Mouse (Mus musculus) hindbrain, embryonic 10.5 days (tissue): Measurements from ENCODE around the gene Mtor. TPM values are rescaled to one million over a fixed set of nuclear protein-coding genes. Genes with fewer than 3 reads are reported as not detected.
A peak's percentile ranks its signal among the peaks of the same experiment; 100 is the strongest.

Experiments used
- DNase-seq: peaks from one replicate; pipeline ENCODE4 v3.0.0-alpha.2; 2017; ENCODE audit warnings: low spot score
- H3K27ac ChIP-seq: fragments of 300-500 bp; sonication (generic); 2 replicates; pipeline ENCODE4 v1.5.1; 2016; ENCODE audit warnings: mild to moderate bottlenecking, moderate library complexity
- H3K27me3 ChIP-seq: fragments of 300-500 bp; sonication (generic); 2 replicates; pipeline ENCODE4 v1.6.1; 2016; ENCODE audit warnings: mild to moderate bottlenecking; ENCODE audit not compliant: poor library complexity, insufficient read depth, severe bottlenecking
- H3K36me3 ChIP-seq: fragments of 300-500 bp; sonication (generic); 2 replicates; pipeline ENCODE4 v1.6.1; 2016; ENCODE audit warnings: mild to moderate bottlenecking, moderate library complexity
- H3K4me1 ChIP-seq: fragments of 300-500 bp; sonication (generic); replicated peaks from 2 replicates; pipeline ENCODE4 v1.6.1; 2016; ENCODE audit warnings: mild to moderate bottlenecking
- H3K4me3 ChIP-seq: fragments of 300-500 bp; sonication (generic); 2 replicates; pipeline ENCODE4 v1.5.1; 2016; ENCODE audit warnings: mild to moderate bottlenecking, moderate library complexity
- H3K9me3 ChIP-seq: fragments of 300-500 bp; sonication (generic); 2 replicates; pipeline ENCODE4 v1.6.1; 2016; ENCODE audit warnings: mild to moderate bottlenecking, moderate library complexity
- WGBS: fragments of 180-500 bp; shearing (Covaris S2); methylation state at CpG from one replicate; pipeline ENCODE4 v1.1.7; 2016; 5-methylcytosine and 5-hydroxymethylcytosine counted together
- polyA plus RNA-seq: library from polyadenylated mRNA; unstranded; fragments of >200 nt; fragmentation: Nextera tagmentation; extraction: Ambion mirVana; gene quantifications from 2 replicates; pipeline ENCODE4 v1.2.1, GENCODE M21; 2016

Gene Mtor
- polyA plus RNA-seq, 1 experiment from 2014 or later, result 25.3 TPM

- WGBS, result 89% methylated on average over 5 of the region's 5 CpGs
- Histone ChIP-seq H3K36me3 (peaks cover 89% of the 10 kb centered on the region), H3K27ac (no peak overlapping the region), H3K9me3 (no peaks in the 10 kb centered on the region), H3K27me3 (no peaks in the 10 kb centered on the region), H3K4me3 (no peak overlapping the region), H3K4me1 (0 out of 2 replicates have a peak, but pooled peaks cover 2% of the 10 kb centered on the region)
- no peak for DNase-seq
Observed at GRCm38 (mm10) chr4:148507585-148507984, 59.2 kb downstream of the Mtor start.

- 94% methylated on average over 14 of the region's 14 CpGs for WGBS
- H3K36me3 ChIP-seq, result peaks cover 89% of the 10 kb centered on the region
- H3K9me3 ChIP-seq, result no peaks in the 10 kb centered on the region
- no peak overlapping the region for H3K27ac ChIP-seq
- 0 out of 2 replicates have a peak, but pooled peaks cover 2% of the 10 kb centered on the region for H3K4me1 ChIP-seq
- no peak overlapping the region for H3K4me3 ChIP-seq
- DNase-seq, result no peak
- no peaks in the 10 kb centered on the region for H3K27me3 ChIP-seq
Observed at GRCm38 (mm10) chr4:148508084-148508849, 59.9 kb downstream of the Mtor start.

GRCm38 (mm10) chr4:148509450-148510084 lies 61.2 kb downstream of the Mtor start:
- 90% methylated on average over 8 of the region's 8 CpGs for WGBS
- DNase-seq, result no peak
- Histone ChIP-seq H3K4me1 (0 out of 2 replicates have a peak, but pooled peaks cover 2% of the 10 kb centered on the region), H3K9me3 (no peaks in the 10 kb centered on the region), H3K27me3 (no peaks in the 10 kb centered on the region), H3K4me3 (no peak overlapping the region), H3K36me3 (peaks cover 89% of the 10 kb centered on the region), H3K27ac (no peak overlapping the region)

GRCm38 (mm10) chr4:148510691-148511090 lies 62.3 kb downstream of the Mtor start:
- 90% methylated on average over 4 of the region's 4 CpGs for WGBS
- H3K4me1 ChIP-seq, result 0 out of 2 replicates have a peak, but pooled peaks cover 2% of the 10 kb centered on the region
- peaks cover 89% of the 10 kb centered on the region for H3K36me3 ChIP-seq
- no peak overlapping the region for H3K4me3 ChIP-seq
- no peak overlapping the region for H3K27ac ChIP-seq
- no peaks in the 10 kb centered on the region for H3K9me3 ChIP-seq
- no peak for DNase-seq
- no peaks in the 10 kb centered on the region for H3K27me3 ChIP-seq

- Histone ChIP-seq H3K4me1 (0 out of 2 replicates have a peak, but pooled peaks cover 2% of the 10 kb centered on the region), H3K36me3 (peaks cover 87% of the 10 kb centered on the region), H3K27ac (no peak overlapping the region), H3K27me3 (no peaks in the 10 kb centered on the region), H3K4me3 (no peak overlapping the region), H3K9me3 (no peaks in the 10 kb centered on the region)
- DNase-seq, result no peak
- WGBS, result 99% methylated on average over 4 of the region's 4 CpGs
Observed at GRCm38 (mm10) chr4:148511334-148511733, 62.9 kb downstream of the Mtor start.

GRCm38 (mm10) chr4:148513021-148513559 lies 64.7 kb downstream of the Mtor start:
- no peaks in the 10 kb centered on the region for H3K27me3 ChIP-seq
- H3K9me3 ChIP-seq, result no peaks in the 10 kb centered on the region
- no peak for DNase-seq
- peaks cover 92% of the 10 kb centered on the region for H3K36me3 ChIP-seq
- peaks cover 9% of the 10 kb centered on the region for H3K4me1 ChIP-seq
- H3K4me3 ChIP-seq, result no peak overlapping the region
- 84% methylated on average over 6 of the region's 6 CpGs for WGBS
- no peak overlapping the region for H3K27ac ChIP-seq

- Histone ChIP-seq H3K4me3 (no peak overlapping the region), H3K27me3 (no peaks in the 10 kb centered on the region), H3K36me3 (peaks cover 95% of the 10 kb centered on the region), H3K27ac (no peak overlapping the region), H3K9me3 (no peaks in the 10 kb centered on the region), H3K4me1 (peaks cover 17% of the 10 kb centered on the region)
- WGBS, result 90% methylated on average over 2 of the region's 2 CpGs
- no peak for DNase-seq
Observed at GRCm38 (mm10) chr4:148515313-148515712, 66.9 kb downstream of the Mtor start.

- H3K27ac ChIP-seq, result peak overlapping the region; percentile 57; the same call in 1 of the 2 replicates
- 65% methylated on average over 4 of the region's 4 CpGs for WGBS
- peaks cover 94% of the 10 kb centered on the region for H3K36me3 ChIP-seq
- H3K4me3 ChIP-seq, result no peak overlapping the region
- no peaks in the 10 kb centered on the region for H3K27me3 ChIP-seq
- no peak for DNase-seq
- H3K4me1 ChIP-seq, result peaks cover 14% of the 10 kb centered on the region
- H3K9me3 ChIP-seq, result no peaks in the 10 kb centered on the region
Observed at GRCm38 (mm10) chr4:148517809-148518208, 69.4 kb downstream of the Mtor start.

GRCm38 (mm10) chr4:148518235-148518795 lies 69.9 kb downstream of the Mtor start:
- 20% methylated on average over 5 of the region's 5 CpGs for WGBS
- Histone ChIP-seq H3K36me3 (peaks cover 94% of the 10 kb centered on the region), H3K27ac (peak overlapping the region; percentile 57), H3K4me1 (peaks cover 14% of the 10 kb centered on the region), H3K4me3 (no peak overlapping the region), H3K9me3 (no peaks in the 10 kb centered on the region), H3K27me3 (no peaks in the 10 kb centered on the region)
- DNase-seq, result peak; percentile 6

GRCm38 (mm10) chr4:148523538-148523937 lies 75.1 kb downstream of the Mtor start:
- Histone ChIP-seq H3K27ac (no peak overlapping the region), H3K27me3 (no peaks in the 10 kb centered on the region), H3K9me3 (no peaks in the 10 kb centered on the region), H3K36me3 (peaks cover 96% of the 10 kb centered on the region), H3K4me3 (no peak overlapping the region), H3K4me1 (peaks cover 3% of the 10 kb centered on the region)
- DNase-seq, result no peak
- WGBS, result 85% methylated on average over 7 of the region's 7 CpGs

- no peak overlapping the region for H3K27ac ChIP-seq
- no peak overlapping the region for H3K4me3 ChIP-seq
- H3K27me3 ChIP-seq, result no peaks in the 10 kb centered on the region
- peaks cover 96% of the 10 kb centered on the region for H3K36me3 ChIP-seq
- H3K4me1 ChIP-seq, result no peaks in the 10 kb centered on the region
- H3K9me3 ChIP-seq, result no peaks in the 10 kb centered on the region
- 91% methylated on average over 10 of the region's 10 CpGs for WGBS
- DNase-seq, result no peak
Observed at GRCm38 (mm10) chr4:148527158-148527910, 78.9 kb downstream of the Mtor start.

- no peak overlapping the region for H3K27ac ChIP-seq
- 97% methylated on average over 5 of the region's 5 CpGs for WGBS
- H3K4me3 ChIP-seq, result no peak overlapping the region
- peaks cover 96% of the 10 kb centered on the region for H3K36me3 ChIP-seq
- no peaks in the 10 kb centered on the region for H3K4me1 ChIP-seq
- no peak for DNase-seq
- H3K9me3 ChIP-seq, result no peaks in the 10 kb centered on the region
- H3K27me3 ChIP-seq, result no peaks in the 10 kb centered on the region
Observed at GRCm38 (mm10) chr4:148530351-148530750, 81.9 kb downstream of the Mtor start.
